Mouse (Mus musculus) spleen, adult 2 months (tissue): ENCODE data around the gene Spr. TPM values are rescaled to one million over a fixed set of nuclear protein-coding genes. Genes with fewer than 3 reads are reported as not detected.

Experiments used
- DNase-seq, 2 experiments: peaks; one replicate each; pipeline versions ENCODE4 v3.0.0 to v3.0.0-alpha.2; 2012 to 2021; ENCODE audit warnings: low spot score in 2 of 2, low read depth in 1 of 2
- H3K27ac ChIP-seq: fragments of 200-500 bp; 2 replicates; pipeline ENCODE4 v1.5.1; 2012; ENCODE audit warnings: low read length, inconsistent platforms; ENCODE audit not compliant: insufficient read depth
- H3K27me3 ChIP-seq: fragments of 200-500 bp; 2 replicates; pipeline ENCODE4 v1.6.1; 2012; ENCODE audit warnings: mild to moderate bottlenecking, moderate library complexity, low read length, inconsistent platforms; ENCODE audit not compliant: control insufficient read depth, insufficient read depth
- H3K36me3 ChIP-seq: fragments of 200-500 bp; 2 replicates; pipeline ENCODE4 v1.6.1; 2012; ENCODE audit warnings: mild to moderate bottlenecking, low read length, inconsistent platforms; ENCODE audit not compliant: control insufficient read depth, insufficient read depth
- H3K4me1 ChIP-seq: fragments of 200-500 bp; 2 replicates; pipeline ENCODE4 v1.6.1; 2011; ENCODE audit warnings: inconsistent platforms; ENCODE audit not compliant: control insufficient read depth, insufficient read depth, insufficient read length
- H3K4me3 ChIP-seq: fragments of 200-500 bp; 2 replicates; pipeline ENCODE4 v1.5.1; 2011; ENCODE audit warnings: mild to moderate bottlenecking, inconsistent platforms; ENCODE audit not compliant: insufficient read depth, insufficient read length; ENCODE audit errors: extremely low read depth
- CTCF ChIP-seq: fragments of 200-500 bp; IDR thresholded peaks from 2 replicates; pipeline ENCODE4 v1.5.1; 2011; ENCODE audit warnings: mild to moderate bottlenecking, inconsistent platforms; ENCODE audit not compliant: insufficient read depth, insufficient read length, insufficient replicate concordance; ENCODE audit errors: extremely low read depth
- POLR2A ChIP-seq: fragments of 200-500 bp; IDR thresholded peaks from 2 replicates; pipeline ENCODE4 v1.6.1; 2011; ENCODE audit warnings: low read depth, low read length, inconsistent platforms
- WGBS: fragments of 180-500 bp; shearing (Covaris S2); methylation state at CpG from one replicate; pipeline ENCODE4 v1.1.7; 2018; 5-methylcytosine and 5-hydroxymethylcytosine counted together
- polyA plus RNA-seq: library from polyadenylated mRNA; depleted of rRNA; stranded (reverse); fragments of >200 nt; gene quantifications from 2 replicates; pipeline ENCODE4 v1.2.3, GENCODE M21; 2012; rRNA removed

Spr gene
- polyA plus RNA-seq, 1 experiment = 10.2 TPM

- DNase-seq = no peak
- H3K27ac ChIP-seq = no peak overlapping the region
- H3K4me1 ChIP-seq = no peaks in the 10 kb centered on the region
- H3K4me3 ChIP-seq = no peak overlapping the region
- WGBS = 78% methylated on average over 4 of the region's 4 CpGs
- TF ChIP-seq POLR2A (no peak), CTCF (no peak)
- no peaks in the 10 kb centered on the region for H3K36me3 ChIP-seq
- no peaks in the 10 kb centered on the region for H3K27me3 ChIP-seq
Measured at GRCm38 (mm10) chr6:85087425-85087824, 50.1 kb downstream of the Spr start.

- TF ChIP-seq POLR2A (no peak), CTCF (no peak)
- no peak overlapping the region for H3K4me3 ChIP-seq
- WGBS = 44% methylated on average over 3 of the region's 3 CpGs
- DNase-seq = no peak
- no peaks in the 10 kb centered on the region for H3K27me3 ChIP-seq
- no peak overlapping the region for H3K27ac ChIP-seq
- no peaks in the 10 kb centered on the region for H3K4me1 ChIP-seq
- H3K36me3 ChIP-seq = no peaks in the 10 kb centered on the region
Measured at GRCm38 (mm10) chr6:85086645-85087044, 50.9 kb downstream of the Spr start.

Other genes with a start within 250 kb of the Spr start
- 2.6 and 3.1 TPM in 2 replicates for gene Exoc6b, start 68.3 kb downstream of the Spr start, polyA plus RNA-seq
- gene Emx1, start 49.7 kb upstream of the Spr start, polyA plus RNA-seq = not detected in 2 replicates
- gene Sfxn5, start 195.7 kb upstream of the Spr start, polyA plus RNA-seq = 3.5 and 6.2 TPM in 2 replicates
- 8.0 and 10.1 TPM in 2 replicates for gene Rab11fip5, start 236.9 kb upstream of the Spr start, polyA plus RNA-seq